Comparison of ENCODE assay signal across 8 mouse cellular contexts in the genomic region with DNA sequence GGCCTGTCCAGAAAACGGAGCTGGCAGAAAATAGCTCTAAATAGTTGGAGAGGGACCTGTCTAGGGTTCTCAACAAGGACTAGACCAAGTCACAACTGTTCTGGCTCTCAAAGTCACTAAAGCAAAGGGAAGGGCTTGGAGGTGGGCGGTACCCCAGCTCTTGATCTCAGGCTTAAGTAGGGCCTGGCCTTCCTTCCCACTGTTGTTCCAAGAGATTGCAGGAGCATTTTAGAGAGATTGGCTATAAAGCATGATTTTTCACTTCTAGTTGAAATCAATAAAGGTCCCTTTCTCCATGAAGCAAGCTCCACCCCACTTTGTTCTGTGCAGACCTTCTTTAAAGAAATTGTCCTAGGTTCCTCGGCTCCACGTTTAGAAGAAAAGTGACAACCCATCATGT. TPM values are rescaled to one million over a fixed set of nuclear protein-coding genes. Genes with fewer than 3 reads are reported as not detected.
A peak's percentile ranks its signal among the peaks of the same experiment; 100 is the strongest.
DNase-seq lines count a peak whose midpoint lies in the region; ATAC-seq and TF ChIP-seq lines count a peak whose summit lies in the region.

No protein-coding gene starts in this region.

- H3K27me3 ChIP-seq in heart, embryonic 12.5 days (replicated peaks), result peaks cover 10% of the 10 kb centered on the region
- H3K27me3 ChIP-seq in forebrain, postnatal 0 days (ENCODE audit: insufficient read depth, low read length), result no peaks in the 10 kb centered on the region
- H3K27me3 ChIP-seq in midbrain, embryonic 10.5 days (ENCODE audit: low read depth, poor library complexity, severe bottlenecking), result no peaks in the 10 kb centered on the region; the same call in 1 of the 2 replicates

- H3K4me3 ChIP-seq in heart, embryonic 12.5 days, result peak overlapping the region; percentile 89
- peak overlapping the region; percentile 55 to 67 for H3K4me3 ChIP-seq in ES-E14 (ENCODE audit: insufficient read depth in 1 of 2, low read depth in 1 of 2, low read length in 2 of 2, poor library complexity in 1 of 2, severe bottlenecking in 1 of 2)
- H3K4me3 ChIP-seq in forebrain, postnatal 0 days (ENCODE audit: low read depth, low read length), result peak overlapping the region; percentile 80
- peak overlapping the region; percentile 82 for H3K4me3 ChIP-seq in midbrain, embryonic 10.5 days

- intact Hi-C loops in heart, postnatal 10 days (cut with DNase I), result no loop called here

- H3K9ac ChIP-seq in heart, embryonic 12.5 days, result peak overlapping the region; percentile 71
- peak overlapping the region; percentile 66; the same call in 1 of the 2 replicates for H3K9ac ChIP-seq in ES-E14 (ENCODE audit: insufficient read depth, low read depth, low read length, poor library complexity, severe bottlenecking)
- H3K9ac ChIP-seq in forebrain, postnatal 0 days, result peak overlapping the region; percentile 64

- peaks cover 8% of the 10 kb centered on the region for H3K4me1 ChIP-seq in heart, embryonic 12.5 days (replicated peaks)
- H3K4me1 ChIP-seq in ES-E14 (ENCODE audit: control insufficient read depth in 2 of 2, insufficient read depth in 2 of 2, low read length in 2 of 2, poor library complexity in 1 of 2), result peaks cover 2 to 5% of the 10 kb centered on the region in 2 experiments; a peak in 1 of 4 replicates
- H3K4me1 ChIP-seq in forebrain, postnatal 0 days (ENCODE audit: insufficient read depth), result no peaks in the 10 kb centered on the region
- peaks cover 24% of the 10 kb centered on the region for H3K4me1 ChIP-seq in midbrain, embryonic 10.5 days

- no peak for TF ChIP-seq CTCF in forebrain, postnatal 0 days (IDR thresholded peaks at IDR 0.05; ENCODE audit: low read depth)

- DNase-seq in heart, postnatal 10 days, result no peak
- DNase-seq in ES-E14 (ENCODE audit: low read depth, low spot score), result no peak
- DNase-seq in forebrain, postnatal 0 days, result no peak
- no peak for DNase-seq in midbrain, embryonic 10.5 days (ENCODE audit: low spot score)
- no peak for DNase-seq in adrenal gland, postnatal 10 days
- no peak for DNase-seq in cerebellum, postnatal 36 days
- DNase-seq in urinary bladder, postnatal 36 days (ENCODE audit: low spot score in 2 of 2), result no peak

- no peak for ATAC-seq in heart, embryonic 12.5 days (ENCODE audit: insufficient number of reproducible peaks, low FRiP score)
- ATAC-seq in forebrain, postnatal 0 days, result no peak

- peak overlapping the region; percentile 72 for H3K4me2 ChIP-seq in heart, embryonic 12.5 days
- peak overlapping the region; percentile 95 for H3K4me2 ChIP-seq in forebrain, postnatal 0 days (ENCODE audit: low read depth)

- no peaks in the 10 kb centered on the region for H3K9me3 ChIP-seq in heart, embryonic 12.5 days (replicated peaks)
- H3K9me3 ChIP-seq in ES-E14 (ENCODE audit: control insufficient read depth, insufficient read depth, low read depth, low read length), result no peaks in the 10 kb centered on the region
- H3K9me3 ChIP-seq in forebrain, postnatal 0 days (ENCODE audit: low read length), result no peaks in the 10 kb centered on the region
- no peaks in the 10 kb centered on the region for H3K9me3 ChIP-seq in midbrain, embryonic 10.5 days (replicated peaks)

- H3K36me3 ChIP-seq in heart, embryonic 12.5 days, result no peaks in the 10 kb centered on the region
- H3K36me3 ChIP-seq in ES-E14 (ENCODE audit: control insufficient read depth, insufficient read depth, low read length, poor library complexity, severe bottlenecking), result no peaks in the 10 kb centered on the region
- H3K36me3 ChIP-seq in forebrain, postnatal 0 days (ENCODE audit: insufficient read depth), result no peaks in the 10 kb centered on the region
- H3K36me3 ChIP-seq in midbrain, embryonic 10.5 days, result no peaks in the 10 kb centered on the region

- peak overlapping the region; percentile 91; the same call in 1 of the 2 replicates for H3K27ac ChIP-seq in heart, embryonic 12.5 days (ENCODE audit: poor library complexity, severe bottlenecking)
- no peak overlapping the region for H3K27ac ChIP-seq in ES-E14 (ENCODE audit: insufficient read depth, low read depth, low read length, poor library complexity, severe bottlenecking)
- 0 out of 2 replicates have a peak overlapping the region, but pooled peaks have one; percentile 24 for H3K27ac ChIP-seq in forebrain, postnatal 0 days (ENCODE audit: low read depth, low read length)
- H3K27ac ChIP-seq in midbrain, embryonic 10.5 days (replicated peaks), result peak overlapping the region; percentile 89

- in situ Hi-C loops in ES-E14 (cut with MboI; ENCODE audit: low sequenced_read_pairs in 2 of 2, unreplicated experiment in 2 of 2), result no loop called here

- WGBS in heart, embryonic 12.5 days, result 56% methylated on average over 4 of the region's 4 CpGs
- 65% methylated on average over 4 of the region's 4 CpGs for WGBS in forebrain, postnatal 0 days
- WGBS in midbrain, embryonic 10.5 days, result 70% methylated on average over 4 of the region's 4 CpGs

TF ChIP-seq in ES-E14, 5 proteins besides CTCF, POLR2A, EP300 and RAD21:
- TF ChIP-seq MAFK (IDR thresholded peaks at IDR 0.05; ENCODE audit: insufficient read depth, low read depth, low read length) (no peak), ZNF384 (IDR thresholded peaks at IDR 0.05; ENCODE audit: low read depth, low read length) (no peak), CHD2 (IDR thresholded peaks at IDR 0.05; ENCODE audit: low read depth, low read length) (no peak), HCFC1 (IDR thresholded peaks at IDR 0.05; ENCODE audit: borderline replicate concordance, insufficient read depth, low read length) (no peak), ZC3H11A (IDR thresholded peaks at IDR 0.05; ENCODE audit: borderline replicate concordance, low read depth, low read length) (no peak)

RNA-seq across cellular contexts. Expression of a gene that starts 0.7 kb away (rescaled TPM):
- 32.4 and 32.7 TPM in 2 replicates for polyA plus RNA-seq in heart, embryonic 12.5 days (2016; fragmentation: Nextera tagmentation; extraction: Ambion mirVana)
- total RNA-seq in heart, postnatal 10 days (2021), result 1 to 10 TPM; 7.7 to 9.3 TPM
- 24.1 and 41.3 TPM in 2 replicates for total RNA-seq in ES-E14 (2012; rRNA removed)
- 9.1 and 16.3 TPM in 2 replicates for total RNA-seq in forebrain, postnatal 0 days (2014; rRNA removed)
- 14.1 and 14.5 TPM in 2 replicates for polyA plus RNA-seq in forebrain, postnatal 0 days (2015; fragmentation: Nextera tagmentation; extraction: Ambion mirVana)
- polyA plus RNA-seq in midbrain, embryonic 10.5 days (2016; fragmentation: Nextera tagmentation; extraction: Ambion mirVana), result 58.5 and 59.7 TPM in 2 replicates
- 10 to 100 TPM in 1 of 2 experiments, 1 to 10 TPM in 1; 9.1 to 12.8 TPM for total RNA-seq in adrenal gland, postnatal 10 days (2021)

RNA-seq across cellular contexts. Expression of a gene that starts 2.9 kb away (rescaled TPM):
- polyA plus RNA-seq in heart, embryonic 12.5 days (2016; fragmentation: Nextera tagmentation; extraction: Ambion mirVana), result 0.18 TPM in 1 of 2 replicates, not detected in the other
- not detected for total RNA-seq in heart, postnatal 10 days (2021)
- 0.04 and 1.0 TPM in 2 replicates for total RNA-seq in ES-E14 (2012; rRNA removed)
- not detected in 2 replicates for total RNA-seq in forebrain, postnatal 0 days (2014; rRNA removed)
- polyA plus RNA-seq in forebrain, postnatal 0 days (2015; fragmentation: Nextera tagmentation; extraction: Ambion mirVana), result not detected in 2 replicates
- not detected in 2 replicates for polyA plus RNA-seq in midbrain, embryonic 10.5 days (2016; fragmentation: Nextera tagmentation; extraction: Ambion mirVana)
- total RNA-seq in adrenal gland, postnatal 10 days (2021), result 1 to 10 TPM in 1 of 2 experiments, under 1 TPM in 1; 0.67 to 1.1 TPM

RNA-seq across cellular contexts. Expression of a gene that starts 15.2 kb away (rescaled TPM):
- 10.3 and 11.2 TPM in 2 replicates for polyA plus RNA-seq in heart, embryonic 12.5 days (2016; fragmentation: Nextera tagmentation; extraction: Ambion mirVana)
- total RNA-seq in heart, postnatal 10 days (2021), result 10 to 100 TPM; 17.5 to 22.0 TPM
- 2.8 and 4.0 TPM in 2 replicates for total RNA-seq in ES-E14 (2012; rRNA removed)
- 51.9 and 54.9 TPM in 2 replicates for total RNA-seq in forebrain, postnatal 0 days (2014; rRNA removed)
- 48.8 and 56.9 TPM in 2 replicates for polyA plus RNA-seq in forebrain, postnatal 0 days (2015; fragmentation: Nextera tagmentation; extraction: Ambion mirVana)
- 27.6 and 36.2 TPM in 2 replicates for polyA plus RNA-seq in midbrain, embryonic 10.5 days (2016; fragmentation: Nextera tagmentation; extraction: Ambion mirVana)
- 10 to 100 TPM; 12.6 to 14.9 TPM for total RNA-seq in adrenal gland, postnatal 10 days (2021)

RNA-seq across cellular contexts. Expression of a gene that starts 20.2 kb away (rescaled TPM):
- polyA plus RNA-seq in heart, embryonic 12.5 days (2016; fragmentation: Nextera tagmentation; extraction: Ambion mirVana), result 0.17 and 0.33 TPM in 2 replicates
- not detected for total RNA-seq in heart, postnatal 10 days (2021)
- total RNA-seq in ES-E14 (2012; rRNA removed), result 2.5 and 4.3 TPM in 2 replicates
- 0.38 and 0.90 TPM in 2 replicates for total RNA-seq in forebrain, postnatal 0 days (2014; rRNA removed)
- 0.23 and 0.82 TPM in 2 replicates for polyA plus RNA-seq in forebrain, postnatal 0 days (2015; fragmentation: Nextera tagmentation; extraction: Ambion mirVana)
- 1.7 and 2.3 TPM in 2 replicates for polyA plus RNA-seq in midbrain, embryonic 10.5 days (2016; fragmentation: Nextera tagmentation; extraction: Ambion mirVana)
- not detected for total RNA-seq in adrenal gland, postnatal 10 days (2021)

RNA-seq across cellular contexts. Expression of a gene that starts 41.7 kb away (rescaled TPM):
- polyA plus RNA-seq in heart, embryonic 12.5 days (2016; fragmentation: Nextera tagmentation; extraction: Ambion mirVana), result not detected in 2 replicates
- total RNA-seq in heart, postnatal 10 days (2021), result not detected
- 3.7 and 5.7 TPM in 2 replicates for total RNA-seq in ES-E14 (2012; rRNA removed)
- 0.54 TPM in 1 of 2 replicates, not detected in the other for total RNA-seq in forebrain, postnatal 0 days (2014; rRNA removed)
- polyA plus RNA-seq in forebrain, postnatal 0 days (2015; fragmentation: Nextera tagmentation; extraction: Ambion mirVana), result 0.25 and 0.62 TPM in 2 replicates
- polyA plus RNA-seq in midbrain, embryonic 10.5 days (2016; fragmentation: Nextera tagmentation; extraction: Ambion mirVana), result 1.5 and 3.1 TPM in 2 replicates
- not detected for total RNA-seq in adrenal gland, postnatal 10 days (2021)
